Mouse (Mus musculus) thymus, adult 18-20 months (tissue): Measurements from ENCODE around the gene Hist4h4.

Experiments used
- DNase-seq, 2 experiments: peaks; one replicate each; pipeline ENCODE4 v3.0.0; 2022; ENCODE audit warnings: mixed read lengths in 2 of 2

Gene Hist4h4

DNA sequence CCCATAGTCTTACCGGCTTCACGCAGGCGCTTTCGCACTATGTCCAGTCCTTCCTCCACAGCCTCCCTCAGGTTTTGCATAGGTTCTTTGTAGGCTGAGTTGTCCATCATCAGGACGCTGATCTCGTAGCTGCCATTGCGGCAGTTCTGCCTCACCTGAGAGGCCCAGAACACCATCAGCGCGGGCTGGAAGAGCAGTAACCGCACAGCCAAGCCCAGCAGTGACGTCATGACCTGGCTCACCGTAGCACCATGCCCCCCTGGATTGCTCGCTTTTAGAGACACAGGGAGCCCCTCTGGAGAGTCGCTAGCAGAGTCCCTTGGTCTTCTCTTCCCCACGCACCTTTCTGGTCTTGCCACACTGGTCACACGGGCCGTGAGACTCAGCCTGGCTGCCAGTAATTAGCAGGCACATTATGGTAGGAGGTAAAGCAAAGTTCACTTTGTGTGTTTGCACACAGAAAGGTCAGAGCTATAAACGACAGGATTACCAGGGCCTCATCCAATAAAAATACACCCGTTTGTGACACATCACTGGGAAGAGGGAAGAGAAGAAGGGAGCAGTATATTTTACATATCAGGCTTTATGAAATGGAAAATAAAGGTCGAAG is 22.7 kb downstream of the Hist4h4 start, which contains the start of gene Gucy2c:
Gene Gucy2c, minus strand, starts transcription at position 389 of the 610 bp plus-strand sequence.
- no peak for DNase-seq

DNA sequence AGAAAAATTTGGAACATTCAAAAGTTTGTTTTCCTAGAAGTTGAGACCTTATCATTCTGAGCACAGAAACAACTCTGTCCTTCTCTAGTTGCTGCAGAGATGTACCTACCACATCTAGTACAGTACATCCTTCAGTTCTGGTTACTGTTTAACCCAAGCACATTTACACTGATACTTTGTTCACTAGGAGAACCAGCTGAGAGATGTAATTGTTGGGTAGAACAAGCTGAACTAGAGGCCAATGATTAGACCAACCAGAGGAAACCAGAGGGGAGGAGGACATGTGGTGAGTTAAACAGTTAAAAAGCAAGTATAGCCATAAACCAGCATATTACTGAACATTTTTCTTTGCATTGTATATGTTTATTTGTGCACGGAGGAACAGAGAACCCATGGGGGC is 27.8 kb downstream of the Hist4h4 start:
- no peak for DNase-seq

DNA sequence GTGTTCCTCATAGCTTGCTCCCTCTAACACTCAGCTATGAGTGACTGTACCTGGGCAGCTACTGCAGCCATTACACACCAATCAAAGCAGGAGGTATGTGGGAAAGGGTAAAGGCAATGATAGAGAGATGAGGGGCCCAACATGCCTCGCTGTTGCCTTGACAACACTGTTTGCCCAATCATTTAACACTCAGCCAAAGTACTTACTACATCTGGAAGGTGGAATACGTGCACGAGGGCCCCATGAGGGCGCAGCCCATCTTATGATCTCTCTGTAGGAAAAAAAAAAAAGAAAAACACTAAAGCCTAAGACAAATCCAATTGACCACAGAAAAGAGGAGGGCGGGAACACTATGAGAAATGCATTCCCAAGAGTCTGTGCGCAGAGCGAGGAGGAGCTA is 34.4 kb downstream of the Hist4h4 start:
- DNase-seq, result no peak

DNA sequence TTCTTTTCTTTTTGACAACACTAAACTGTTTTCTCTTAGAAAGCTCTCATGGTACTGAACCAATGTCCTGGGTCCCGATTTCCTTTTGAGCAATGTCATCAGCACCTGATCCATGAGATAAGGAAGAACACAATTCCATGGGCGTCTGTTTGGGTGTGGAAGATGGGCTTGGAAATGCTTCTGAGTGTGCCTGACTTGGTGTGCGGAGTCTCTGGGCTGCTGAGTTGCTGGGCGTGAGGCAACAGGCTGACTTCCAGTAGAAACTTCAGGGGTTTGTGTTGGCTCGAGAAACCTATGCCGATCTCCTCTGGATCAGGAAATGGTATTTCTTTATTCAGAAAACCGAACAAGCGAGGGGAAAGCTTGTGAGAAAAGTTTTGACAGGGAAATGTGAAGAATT is 35.1 kb downstream of the Hist4h4 start:
- DNase-seq, result no peak

DNA sequence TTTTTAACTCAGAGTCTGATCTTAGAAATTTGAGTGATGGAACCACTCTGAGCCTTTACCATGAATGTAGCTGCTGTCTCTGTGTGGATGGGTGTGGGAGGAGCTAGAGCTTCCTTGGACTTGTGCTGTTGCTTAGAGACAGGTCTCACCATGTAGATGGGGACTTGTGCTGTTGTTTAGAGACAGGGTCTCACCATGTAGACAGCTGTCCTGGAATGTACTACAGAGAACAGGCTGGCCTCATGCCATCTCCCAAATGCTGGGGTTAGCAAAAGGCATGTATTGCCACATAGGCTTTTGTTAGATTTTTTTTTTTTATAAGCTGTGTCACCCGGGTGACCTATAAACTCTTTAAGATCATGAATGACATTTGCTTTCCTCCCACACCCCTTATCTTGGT is 40.3 kb downstream of the Hist4h4 start:
- DNase-seq, result no peak
